Mouse (Mus musculus): ENCODE data around the gene Nos3. TPM values are rescaled to one million over a fixed set of nuclear protein-coding genes. Genes with fewer than 3 reads are reported as not detected.
"Not testable (repeated sequence)": the region's sequence is repeated elsewhere in the genome, so short reads cannot be mapped to it uniquely, and the experiment has no call there.

Gene Nos3
- polyA plus RNA-seq, 1 experiment from 2014 or later, result 12.8 TPM

DNA sequence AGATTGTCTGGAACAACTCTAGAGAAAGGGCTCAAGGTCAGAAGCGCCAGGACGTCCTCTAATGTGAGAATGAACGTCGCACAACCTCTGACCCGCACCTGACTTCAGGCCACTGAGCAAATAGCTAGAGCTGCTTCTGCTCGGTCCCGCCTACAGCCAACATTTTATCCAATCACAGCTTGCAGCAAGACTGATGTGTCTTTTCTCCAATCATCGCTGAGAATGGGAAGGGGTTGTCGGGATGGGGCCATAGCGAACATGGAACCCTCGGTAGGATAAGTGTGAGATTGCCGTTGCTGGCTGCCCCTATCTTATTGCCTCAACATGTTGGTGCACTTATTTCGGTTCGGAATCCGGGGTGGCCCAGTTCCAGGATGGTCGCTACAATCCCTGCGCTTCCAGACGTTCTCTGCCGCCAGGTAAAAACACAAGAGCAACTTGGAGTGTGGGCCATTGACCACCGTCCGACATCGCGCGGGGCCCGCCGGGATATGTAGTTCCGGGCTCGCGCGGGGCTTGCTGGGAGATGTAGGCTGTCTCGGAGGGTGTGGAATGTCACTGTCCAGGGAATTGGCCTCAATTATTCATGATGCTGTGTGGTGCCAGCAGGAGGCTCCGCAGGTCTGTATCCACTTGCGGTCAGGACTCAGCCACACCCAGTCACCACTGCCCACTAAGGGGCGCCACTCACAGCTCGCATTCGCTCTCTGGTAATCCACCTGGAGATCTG, 29.7 kb downstream of the Nos3 start:
- H3K9me3 ChIP-seq (replicated peaks; ENCODE audit: low read length), result no peaks in the 10 kb centered on the region
- no peaks in the 10 kb centered on the region; the same call in 1 of the 2 replicates for H3K4me1 ChIP-seq (replicated peaks; ENCODE audit: insufficient read depth, low read length)
- under 1% methylated on average over 36 of the region's 36 CpGs for WGBS
- peak overlapping the region; percentile 82 for H3K27ac ChIP-seq
- DNase-seq (ENCODE audit: low spot score) (peak; percentile 97), ATAC-seq (replicated peaks; ENCODE audit: low FRiP score, low read depth) (peak; percentile 97)
- H3K27me3 ChIP-seq (ENCODE audit: insufficient read depth, low read length), result no peaks in the 10 kb centered on the region
- TF ChIP-seq CTCF (IDR thresholded peaks at IDR 0.05; ENCODE audit: low read depth), result peak; percentile 90
- peak overlapping the region; percentile 65 for H3K4me3 ChIP-seq (replicated peaks; ENCODE audit: low read depth, low read length)
- peak overlapping the region; percentile 53 for H3K4me2 ChIP-seq (ENCODE audit: low read length)
- peak overlapping the region; percentile 64; the same call in 1 of the 2 replicates for H3K9ac ChIP-seq (ENCODE audit: low read depth, low read length)
- no peaks in the 10 kb centered on the region for H3K36me3 ChIP-seq (ENCODE audit: insufficient read depth, low read length)

- WGBS, result 91% methylated on average over 6 of the region's 6 CpGs
- not testable (repeated sequence) for H3K27me3 ChIP-seq (ENCODE audit: insufficient read depth, low read length); H3K9me3 ChIP-seq (replicated peaks; ENCODE audit: low read length); H3K36me3 ChIP-seq (ENCODE audit: insufficient read depth, low read length); H3K27ac ChIP-seq; H3K4me2 ChIP-seq (ENCODE audit: low read length); ATAC-seq (replicated peaks; ENCODE audit: low FRiP score, low read depth); H3K4me3 ChIP-seq (replicated peaks; ENCODE audit: low read depth, low read length); H3K4me1 ChIP-seq (replicated peaks; ENCODE audit: insufficient read depth, low read length); DNase-seq (ENCODE audit: low spot score); H3K9ac ChIP-seq (ENCODE audit: low read depth, low read length)
- peak; percentile 24; the same call in 1 of the 2 replicates for TF ChIP-seq CTCF (IDR thresholded peaks at IDR 0.05; ENCODE audit: low read depth)
These were observed 31.6 kb downstream of the Nos3 start for GRCm38 (mm10) chr5:24396254-24396653.

DNA sequence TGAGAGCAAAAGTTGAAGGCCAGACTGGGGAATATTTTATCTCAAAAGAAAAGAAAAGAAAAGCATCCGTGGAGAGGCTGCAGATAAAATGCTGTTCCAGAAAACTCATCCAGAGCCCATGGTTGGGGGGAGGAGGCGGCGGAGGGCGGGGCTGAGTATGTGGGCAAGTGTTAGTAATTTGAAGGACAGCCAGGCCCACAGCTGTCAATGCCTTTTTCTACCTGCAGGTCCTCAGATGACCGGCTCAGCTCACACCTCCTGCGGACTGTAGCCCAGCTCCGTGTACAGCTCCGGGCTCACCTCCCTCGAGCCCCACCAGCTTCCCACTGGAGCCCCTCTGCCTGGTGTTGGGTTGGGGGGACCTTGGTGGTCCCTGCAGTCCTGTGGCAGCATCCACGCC, 35.1 kb downstream of the Nos3 start:
- DNase-seq (ENCODE audit: low spot score), result no peak
- Histone ChIP-seq H3K27ac (no peak overlapping the region), H3K27me3 (ENCODE audit: insufficient read depth, low read length) (no peaks in the 10 kb centered on the region), H3K4me1 (replicated peaks; ENCODE audit: insufficient read depth, low read length) (no peaks in the 10 kb centered on the region; the same call in 1 of the 2 replicates), H3K4me2 (ENCODE audit: low read length) (no peak overlapping the region), H3K9me3 (replicated peaks; ENCODE audit: low read length) (no peaks in the 10 kb centered on the region), H3K9ac (ENCODE audit: low read depth, low read length) (no peak overlapping the region), H3K4me3 (replicated peaks; ENCODE audit: low read depth, low read length) (no peak overlapping the region), H3K36me3 (ENCODE audit: insufficient read depth, low read length) (peaks cover 17% of the 10 kb centered on the region)
- no peak for ATAC-seq (replicated peaks; ENCODE audit: low FRiP score, low read depth)
- 86% methylated on average over 10 of the region's 10 CpGs for WGBS
- TF ChIP-seq CTCF (IDR thresholded peaks at IDR 0.05; ENCODE audit: low read depth), result no peak

DNA sequence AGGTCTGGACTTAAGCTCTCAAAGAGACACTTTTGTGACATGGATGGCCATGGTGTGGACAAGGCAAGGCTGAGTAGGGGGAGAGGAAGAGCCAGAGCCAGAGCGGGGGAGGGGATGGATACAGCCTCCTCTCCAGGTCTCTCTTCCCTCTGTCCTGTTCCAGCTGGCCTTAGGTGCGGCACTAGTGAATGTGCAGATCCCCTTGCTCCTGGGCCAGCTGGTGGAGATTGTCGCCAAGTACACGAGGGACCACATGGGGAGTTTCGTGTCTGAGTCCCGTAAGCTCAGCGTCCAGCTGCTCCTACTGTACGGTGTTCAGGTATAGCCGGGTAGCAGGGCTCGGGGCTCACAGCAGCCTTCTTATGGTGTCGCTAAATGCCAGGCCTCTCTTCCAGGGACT, 35.8 kb downstream of the Nos3 start:
- H3K27ac ChIP-seq, result no peak overlapping the region
- DNase-seq (ENCODE audit: low spot score) (no peak), ATAC-seq (replicated peaks; ENCODE audit: low FRiP score, low read depth) (no peak)
- 89% methylated on average over 11 of the region's 11 CpGs for WGBS
- TF ChIP-seq CTCF (IDR thresholded peaks at IDR 0.05; ENCODE audit: low read depth), result no peak
- H3K4me2 ChIP-seq (ENCODE audit: low read length), result no peak overlapping the region
- H3K4me3 ChIP-seq (replicated peaks; ENCODE audit: low read depth, low read length), result no peak overlapping the region
- no peak overlapping the region for H3K9ac ChIP-seq (ENCODE audit: low read depth, low read length)
- no peaks in the 10 kb centered on the region for H3K9me3 ChIP-seq (replicated peaks; ENCODE audit: low read length)
- peaks cover 17% of the 10 kb centered on the region for H3K36me3 ChIP-seq (ENCODE audit: insufficient read depth, low read length)
- H3K27me3 ChIP-seq (ENCODE audit: insufficient read depth, low read length), result no peaks in the 10 kb centered on the region
- no peaks in the 10 kb centered on the region for H3K4me1 ChIP-seq (replicated peaks; ENCODE audit: insufficient read depth, low read length)

DNA sequence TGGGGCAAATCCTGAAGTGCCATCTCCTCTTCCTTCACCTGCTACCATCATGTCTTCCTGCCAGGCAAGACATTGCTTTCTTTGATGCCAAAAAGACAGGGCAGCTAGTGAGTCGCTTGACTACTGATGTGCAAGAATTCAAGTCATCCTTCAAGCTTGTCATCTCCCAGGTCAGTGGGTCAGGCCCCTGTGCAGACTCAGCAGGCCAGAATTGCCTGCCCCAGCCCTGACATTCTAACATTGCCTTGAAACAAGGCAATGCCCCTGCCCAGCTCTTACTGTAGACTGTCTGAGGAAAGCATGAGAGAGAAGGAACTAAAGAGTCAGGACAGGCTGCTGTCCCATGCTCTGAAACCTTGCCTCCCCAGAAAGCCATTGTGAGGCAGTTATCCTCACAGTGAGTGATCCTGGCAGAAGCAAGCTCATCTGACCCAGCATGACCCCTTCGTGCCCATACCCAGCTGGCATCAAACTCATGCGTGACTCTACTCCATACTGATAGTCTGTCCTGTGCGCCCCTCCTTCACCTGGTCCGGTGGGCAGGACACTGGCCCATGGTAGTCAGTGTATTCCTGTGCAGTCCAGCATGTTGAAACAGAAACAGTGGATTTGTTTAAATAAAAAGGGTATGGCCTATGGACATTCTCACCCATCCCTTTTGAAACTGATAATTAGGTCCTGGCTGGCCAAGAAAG, 36.4 kb downstream of the Nos3 start:
- Histone ChIP-seq H3K9me3 (replicated peaks; ENCODE audit: low read length) (no peaks in the 10 kb centered on the region), H3K4me2 (ENCODE audit: low read length) (no peak overlapping the region), H3K4me1 (replicated peaks; ENCODE audit: insufficient read depth, low read length) (no peaks in the 10 kb centered on the region), H3K9ac (ENCODE audit: low read depth, low read length) (no peak overlapping the region), H3K27ac (no peak overlapping the region), H3K4me3 (replicated peaks; ENCODE audit: low read depth, low read length) (no peak overlapping the region), H3K36me3 (ENCODE audit: insufficient read depth, low read length) (peaks cover 23% of the 10 kb centered on the region), H3K27me3 (ENCODE audit: insufficient read depth, low read length) (no peaks in the 10 kb centered on the region)
- 92% methylated on average over 5 of the region's 5 CpGs for WGBS
- DNase-seq (ENCODE audit: low spot score) (no peak), ATAC-seq (replicated peaks; ENCODE audit: low FRiP score, low read depth) (no peak)
- no peak for TF ChIP-seq CTCF (IDR thresholded peaks at IDR 0.05; ENCODE audit: low read depth)

DNA sequence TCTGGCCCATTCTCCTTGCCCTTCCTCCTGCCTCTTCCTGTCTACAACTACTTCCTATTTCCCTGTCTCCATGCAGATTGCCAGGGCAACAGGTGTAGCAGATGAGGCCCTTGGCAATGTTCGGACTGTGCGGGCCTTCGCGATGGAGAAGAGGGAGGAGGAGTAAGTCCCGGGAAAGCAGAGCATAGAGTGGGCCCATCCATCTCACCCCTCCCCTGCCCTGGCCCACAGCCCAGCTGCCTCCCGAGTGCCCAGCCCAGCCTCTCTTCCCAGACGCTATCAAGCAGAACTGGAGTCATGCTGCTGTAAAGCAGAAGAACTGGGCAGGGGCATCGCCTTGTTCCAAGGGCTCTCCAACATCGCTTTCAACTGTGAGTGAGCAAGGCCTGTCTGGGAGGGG, 37.4 kb downstream of the Nos3 start:
- H3K4me1 ChIP-seq (replicated peaks; ENCODE audit: insufficient read depth, low read length), result no peaks in the 10 kb centered on the region
- no peak overlapping the region for H3K4me3 ChIP-seq (replicated peaks; ENCODE audit: low read depth, low read length)
- H3K9ac ChIP-seq (ENCODE audit: low read depth, low read length), result no peak overlapping the region
- H3K27me3 ChIP-seq (ENCODE audit: insufficient read depth, low read length), result no peaks in the 10 kb centered on the region
- H3K27ac ChIP-seq, result no peak overlapping the region
- TF ChIP-seq CTCF (IDR thresholded peaks at IDR 0.05; ENCODE audit: low read depth), result no peak
- 76% methylated on average over 9 of the region's 9 CpGs for WGBS
- H3K4me2 ChIP-seq (ENCODE audit: low read length), result no peak overlapping the region
- DNase-seq (ENCODE audit: low spot score), result no peak
- no peaks in the 10 kb centered on the region for H3K9me3 ChIP-seq (replicated peaks; ENCODE audit: low read length)
- peaks cover 29% of the 10 kb centered on the region for H3K36me3 ChIP-seq (ENCODE audit: insufficient read depth, low read length)
- ATAC-seq (replicated peaks; ENCODE audit: low FRiP score, low read depth), result no peak

Data from kidney, postnatal 0 days (tissue).